Mouse (Mus musculus): ENCODE data around the gene Fam13c. TPM values are rescaled to one million over a fixed set of nuclear protein-coding genes. Genes with fewer than 3 reads are reported as not detected.
"Not testable (repeated sequence)": the region's sequence is repeated elsewhere in the genome, so short reads cannot be mapped to it uniquely, and the experiment has no call there.

Fam13c gene
- 10 to 100 TPM; 14.9 to 49.2 (median 28.9) TPM for total RNA-seq (2022)

DNA sequence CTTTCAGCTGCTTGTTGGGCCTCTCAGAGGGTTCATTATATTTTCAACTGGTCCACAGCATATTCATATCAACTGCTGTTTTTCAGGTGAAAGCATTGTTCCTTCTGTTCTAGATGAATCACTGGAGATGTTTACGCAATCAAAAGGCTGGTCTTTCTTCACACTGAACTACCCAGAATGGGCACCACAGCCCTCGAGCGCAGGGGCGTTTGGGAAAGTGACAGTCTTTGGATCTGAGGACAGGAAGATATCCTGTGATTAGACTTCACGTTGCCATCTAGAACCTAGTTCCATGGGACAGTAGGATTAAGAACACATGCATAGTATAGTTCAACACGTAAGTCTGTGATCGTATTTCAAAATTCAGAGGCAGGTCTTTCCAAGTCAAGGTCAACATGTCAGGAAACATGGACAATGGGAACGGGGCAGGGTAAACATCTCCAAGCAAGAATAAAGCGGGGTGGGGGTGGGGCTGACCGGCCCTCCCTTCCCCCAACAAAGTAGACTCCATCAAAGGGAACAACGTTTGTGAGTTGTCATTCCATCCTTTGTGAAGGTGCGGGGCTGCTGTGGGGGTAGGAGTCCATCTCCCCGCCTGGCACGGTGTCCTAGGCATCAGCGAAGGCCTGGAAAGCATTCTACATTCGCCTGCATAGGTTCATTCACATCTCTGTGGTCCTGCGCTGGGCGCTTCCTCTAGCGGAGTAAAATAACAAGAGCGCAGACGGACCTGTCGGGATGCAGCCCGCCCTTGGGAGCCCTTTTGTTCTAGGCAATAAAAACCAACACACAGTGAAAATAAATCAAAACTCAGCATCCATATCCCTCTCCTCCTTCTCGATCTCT is at the start of gene Fam13c:
Gene Fam13c, plus strand, starts transcription at position 806 of the 846 bp plus-strand sequence.
- no peak for DNase-seq

DNA sequence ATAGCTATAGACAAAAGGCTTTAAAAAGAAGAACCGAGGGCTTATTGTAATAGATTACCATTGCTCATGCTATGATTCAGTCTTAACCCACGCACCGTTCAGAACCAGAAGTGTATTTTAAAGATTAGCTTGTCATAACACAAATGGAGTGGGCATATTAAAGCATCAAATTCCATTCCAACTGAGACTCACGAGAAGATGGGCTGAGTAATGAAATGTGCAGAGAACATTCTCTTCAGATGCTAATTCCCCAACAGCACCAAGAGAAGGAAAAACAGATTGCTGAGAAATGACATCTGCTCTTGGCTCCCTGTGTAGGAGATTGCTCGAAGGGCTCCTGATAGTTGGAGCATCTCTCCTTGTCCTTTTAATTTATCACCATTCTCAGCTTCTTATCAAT is 44.4 kb upstream of the Fam13c start:
- no peak for DNase-seq

- no peak for DNase-seq
Observed at GRCm38 (mm10) chr10:70398224-70398623, 42.1 kb upstream of the Fam13c start.

DNA sequence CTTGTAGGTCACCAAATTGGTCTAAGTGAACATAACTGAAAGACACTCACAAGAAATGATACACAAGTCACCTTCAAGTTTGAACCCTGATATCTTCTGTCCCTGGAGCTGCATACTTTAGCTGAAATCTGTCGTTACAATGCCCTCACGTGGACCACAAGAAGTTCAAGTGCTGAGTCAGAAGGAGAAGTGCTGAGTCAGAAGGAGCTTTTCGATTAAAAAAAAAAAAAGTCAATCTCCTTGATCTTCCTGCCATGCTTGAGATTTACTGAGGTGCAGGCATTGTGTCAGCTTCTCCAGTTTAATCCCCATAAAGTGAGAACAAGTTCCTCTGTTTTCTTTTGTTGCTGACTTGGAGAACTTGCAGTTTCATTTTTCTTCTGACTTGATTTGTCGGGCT is 38.3 kb upstream of the Fam13c start:
- no peak for DNase-seq

GRCm38 (mm10) chr10:70402711-70403110 is 37.6 kb upstream of the Fam13c start:
- DNase-seq, result no peak

DNA sequence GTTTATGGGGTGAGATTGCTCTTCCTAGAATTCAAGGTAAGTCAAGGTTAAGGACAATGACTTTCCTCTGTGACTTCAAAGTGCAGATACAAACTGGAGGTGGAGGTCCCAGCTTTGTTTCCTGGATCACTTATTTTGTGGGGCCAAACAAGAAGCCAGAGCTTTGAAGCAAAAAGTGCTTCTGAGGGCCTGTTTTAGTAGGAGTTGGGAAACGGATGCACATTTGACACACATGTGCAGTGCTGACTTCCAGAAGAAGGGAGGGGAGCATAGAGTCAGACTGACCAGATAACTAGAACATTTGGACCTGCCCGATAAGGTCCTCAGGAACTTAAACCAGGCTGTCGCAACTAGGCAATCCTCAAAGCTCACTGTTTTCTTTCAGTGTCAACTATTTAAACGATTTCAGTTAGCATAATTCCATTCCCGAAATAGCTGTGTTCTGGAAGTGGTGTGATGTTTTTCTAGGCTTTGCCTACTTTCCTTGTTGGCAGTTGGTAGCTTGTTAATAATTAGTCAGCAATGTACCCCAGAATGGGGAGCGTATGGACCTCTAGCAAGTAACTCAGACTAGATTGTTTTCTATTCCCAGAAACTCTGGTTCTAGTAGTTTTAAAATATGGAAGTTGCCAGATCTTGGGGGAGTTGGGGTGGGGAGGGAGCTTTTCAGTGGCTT is 22.3 kb upstream of the Fam13c start:
- DNase-seq, result no peak

GRCm38 (mm10) chr10:70419282-70420264 is 20.7 kb upstream of the Fam13c start:
- DNase-seq, result no peak

- no peak for DNase-seq
Observed at GRCm38 (mm10) chr10:70426373-70426772, 13.9 kb upstream of the Fam13c start.

DNA sequence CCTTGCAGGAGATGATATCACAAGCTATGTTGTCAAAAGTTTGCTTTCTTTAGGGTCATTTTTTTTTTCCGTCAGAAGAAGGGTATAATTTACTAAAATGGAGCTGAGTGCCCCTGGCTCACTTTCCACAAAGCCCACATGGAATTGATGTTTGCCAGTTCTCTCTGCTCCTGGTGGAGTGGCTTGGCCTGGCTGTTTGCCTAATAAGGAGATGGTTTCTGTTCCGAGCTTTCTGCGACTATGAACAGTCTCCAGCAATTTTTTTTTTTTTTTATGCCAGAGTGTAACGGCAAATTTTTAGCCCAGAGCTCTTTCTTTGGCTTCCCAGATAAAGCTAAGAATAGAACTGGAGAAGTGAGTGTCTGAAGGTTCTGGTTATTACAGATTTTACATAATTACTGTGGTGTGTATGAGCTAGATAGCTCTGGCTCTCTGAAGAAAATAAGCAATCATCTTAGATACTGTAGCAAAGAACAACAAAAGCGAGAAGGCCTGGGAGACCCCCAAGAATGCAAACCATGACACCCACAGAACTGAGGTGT is 12.1 kb upstream of the Fam13c start:
- no peak for DNase-seq

GRCm38 (mm10) chr10:70429341-70429740 is 10.9 kb upstream of the Fam13c start:
- no peak for DNase-seq

DNA sequence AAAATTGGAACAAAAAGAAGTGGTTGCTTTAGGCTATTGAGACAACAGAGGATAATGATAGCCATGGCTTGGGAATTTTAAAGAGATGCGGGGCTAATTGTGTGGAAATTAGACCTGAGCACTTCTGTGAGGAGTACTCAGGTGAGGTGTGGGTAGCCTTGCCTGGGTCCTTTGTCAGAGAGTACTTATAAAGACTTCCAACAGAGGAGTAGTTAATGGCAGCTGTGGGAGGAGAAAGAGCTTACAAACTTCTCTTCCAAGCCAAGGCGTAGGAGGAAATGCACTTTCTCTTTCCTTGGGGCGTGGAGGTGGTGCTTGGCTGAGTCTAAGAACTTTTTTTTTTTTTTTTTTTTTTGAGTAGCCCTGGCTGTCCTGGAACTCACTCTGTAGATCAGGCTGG is 6.9 kb upstream of the Fam13c start:
- DNase-seq, result no peak

DNA sequence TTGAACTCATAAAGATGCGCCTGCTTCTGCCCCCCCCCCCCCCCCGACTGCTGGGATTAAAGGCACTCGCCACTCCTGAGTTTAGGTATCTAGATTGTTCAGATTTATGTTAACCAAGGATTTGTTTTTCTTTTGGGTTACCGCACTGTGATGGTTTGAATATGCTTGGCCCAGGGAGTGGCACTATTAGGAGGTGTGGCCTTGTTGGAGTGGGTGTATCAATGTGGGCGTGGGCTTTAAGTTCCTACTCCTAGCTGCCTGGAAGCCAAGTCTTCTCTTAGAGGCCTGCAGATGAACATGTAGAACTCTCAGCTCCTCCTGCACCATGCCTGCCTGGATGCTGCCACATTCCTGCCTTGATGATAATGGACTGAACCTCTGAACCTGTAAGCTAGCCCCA is 6.5 kb upstream of the Fam13c start:
- DNase-seq, result not testable (repeated sequence)

DNA sequence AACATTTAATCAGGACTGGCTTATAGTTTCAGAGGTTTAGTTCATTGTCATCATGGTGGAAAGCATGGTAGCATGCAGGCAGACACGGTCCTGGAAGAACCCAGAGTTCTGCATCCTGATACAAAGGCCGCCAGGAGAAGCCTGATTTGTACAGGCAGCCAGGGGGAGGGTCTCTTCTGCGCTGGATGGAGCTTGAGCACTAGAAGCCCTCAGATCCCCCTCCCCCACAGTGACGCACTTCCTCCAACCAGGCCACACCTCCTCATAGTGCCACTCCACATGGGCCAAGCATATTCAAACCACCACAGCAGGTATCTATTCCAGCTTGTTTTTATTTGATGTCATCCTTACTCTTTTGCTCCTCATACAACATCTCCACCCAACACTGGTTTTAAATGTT is 3.6 kb upstream of the Fam13c start:
- no peak for DNase-seq

GRCm38 (mm10) chr10:70437289-70437688 is 3.0 kb upstream of the Fam13c start:
- no peak for DNase-seq

- DNase-seq, result peak; percentile 55
Observed at GRCm38 (mm10) chr10:70440639-70441461, 569 bp downstream of the Fam13c start.

- no peak for DNase-seq
Observed at GRCm38 (mm10) chr10:70442156-70442555, 1.9 kb downstream of the Fam13c start.

GRCm38 (mm10) chr10:70442623-70443022 is 2.3 kb downstream of the Fam13c start:
- no peak for DNase-seq

- DNase-seq, result no peak
Observed at GRCm38 (mm10) chr10:70447787-70448186, 7.5 kb downstream of the Fam13c start.

GRCm38 (mm10) chr10:70449206-70449605 is 8.9 kb downstream of the Fam13c start:
- DNase-seq, result no peak

DNA sequence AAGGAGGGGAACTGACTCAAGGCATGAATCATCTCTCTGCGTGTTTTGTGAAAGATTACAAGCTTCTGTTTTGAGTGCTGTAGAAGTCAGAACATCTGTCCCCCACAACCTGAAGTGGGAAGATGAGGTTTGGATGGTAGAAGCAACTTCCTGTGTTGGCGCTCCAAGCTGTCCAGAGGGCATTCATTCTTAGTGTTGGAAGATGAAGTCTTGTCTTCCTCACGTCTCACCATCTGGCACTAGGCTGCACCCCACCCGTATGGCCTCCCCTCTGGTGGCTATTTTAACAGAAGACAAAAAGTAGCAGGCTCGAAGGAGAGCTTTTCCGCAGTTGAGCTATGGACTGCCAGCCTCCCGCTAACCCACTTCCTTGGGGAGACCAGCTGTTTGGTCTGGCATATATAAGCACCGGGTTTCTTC is 15.6 kb downstream of the Fam13c start:
- no peak for DNase-seq

DNA sequence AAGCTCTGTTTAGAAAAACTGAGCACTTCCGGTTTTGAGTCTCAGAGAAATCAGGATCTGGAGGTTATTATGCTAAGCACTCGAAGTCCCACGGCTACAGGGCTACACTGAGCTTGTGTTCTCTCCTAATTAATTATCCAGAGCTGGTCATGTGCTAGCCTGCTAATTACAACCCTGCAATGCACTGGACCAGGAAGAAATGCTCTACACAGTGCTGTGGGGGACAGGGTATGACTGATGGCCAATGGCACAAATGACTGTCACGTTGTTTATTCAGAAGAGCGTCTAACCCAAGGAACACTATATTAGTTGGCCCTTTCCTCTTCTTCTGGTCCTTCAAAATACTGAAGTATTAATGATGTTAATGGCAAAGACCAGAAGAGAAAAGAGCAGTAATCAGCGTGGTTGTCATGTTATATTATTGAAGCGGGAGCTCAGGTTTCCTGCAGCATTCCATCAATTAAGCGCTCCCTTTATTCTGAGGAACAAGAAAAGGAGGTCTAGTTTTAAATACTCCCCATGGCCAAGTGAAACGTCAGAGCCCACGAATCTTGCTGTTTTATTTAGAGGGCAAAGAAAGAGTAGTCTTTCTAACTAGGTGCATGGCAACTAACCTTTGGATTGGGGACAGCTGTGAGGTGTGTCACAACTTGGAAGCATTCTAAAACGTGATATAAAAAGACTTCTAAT is 18.4 kb downstream of the Fam13c start:
- DNase-seq, result no peak

Data from adrenal gland, adult 8-10 months (tissue).